In genomic region chr13:5302141-5302540, GRCm38 (mm10) we compare ENCODE assay signal across 12 mouse cellular contexts.
DNase-seq lines count a peak whose midpoint lies in the region; ATAC-seq and TF ChIP-seq lines count a peak whose summit lies in the region.
"Had no signal": no experiment of that assay in that cellular context is flagged by ENCODE, and none has a peak within 500 bp of the region (broad histone marks: within the 10 kb centered on the region; RNA-seq: fewer than 3 reads in every experiment).

No protein-coding gene starts in this region.

- peak; percentile 96 for DNase-seq in heart, adult 11 months
- DNase-seq in heart, postnatal 14 days = no peak
- peak; percentile 28 for DNase-seq in brain, embryonic 14.5 days (ENCODE audit: low read depth)
- peak; percentile 33 to 35 for DNase-seq in heart, postnatal 10 days
- no peak for DNase-seq in testis, postnatal 14 days (ENCODE audit: low spot score)
- DNase-seq: liver, embryonic 13.5 days had no signal

- TF ChIP-seq POLR2A in brain, embryonic 14.5 days (IDR thresholded peaks at IDR 0.05; ENCODE audit: borderline replicate concordance, extremely low read depth, insufficient read depth, insufficient read length, poor library complexity, severe bottlenecking) = no peak

- H3K4me1 ChIP-seq in megakaryocyte, embryonic 14.5 days = peaks cover 10% of the 10 kb centered on the region
- H3K4me1 ChIP-seq: liver, embryonic 13.5 days; stomach, embryonic 15.5 days had no signal

- peak overlapping the region; percentile 40 for H3K4me3 ChIP-seq in megakaryocyte, embryonic 14.5 days (replicated peaks)
- H3K4me3 ChIP-seq: layer of hippocampus, adult 2 months; liver, embryonic 13.5 days; stomach, embryonic 15.5 days had no signal

- no peaks in the 10 kb centered on the region for H3K27me3 ChIP-seq in megakaryocyte, embryonic 14.5 days (replicated peaks)
- H3K27me3 ChIP-seq: liver, embryonic 13.5 days; stomach, embryonic 15.5 days had no signal

- no peaks in the 10 kb centered on the region for H3K9me3 ChIP-seq in megakaryocyte, embryonic 14.5 days
- H3K9me3 ChIP-seq: G1E; liver, embryonic 13.5 days; stomach, embryonic 15.5 days had no signal

- ATAC-seq in megakaryocyte, adult 5-6 weeks (ENCODE audit: poor library complexity, severe bottlenecking) = no peak
- no peak for ATAC-seq in erythroid progenitor cell, adult 5-6 weeks (replicated peaks; ENCODE audit: low FRiP score, poor library complexity, severe bottlenecking)

- intact Hi-C loops in heart, postnatal 14 days (cut with DNase I) = loop anchor here (5.0 kb wide), 1 partner anchor 40 kb away; no protein-coding TSS in a partner anchor
- intact Hi-C loops in heart, postnatal 10 days (cut with DNase I) = no loop called here

- no peak for TF ChIP-seq CTCF in brain, embryonic 14.5 days (IDR thresholded peaks at IDR 0.05; ENCODE audit: borderline replicate concordance, extremely low read depth, insufficient read depth, insufficient read length)

- H3K36me3 ChIP-seq in megakaryocyte, embryonic 14.5 days (replicated peaks; ENCODE audit: low read length) = no peaks in the 10 kb centered on the region
- H3K36me3 ChIP-seq: G1E; liver, embryonic 13.5 days; stomach, embryonic 15.5 days had no signal

Comparison
In these comparisons a context has a peak if more than half of its experiments do, and no peak if none do; other contexts are left out.
1. DNase-seq: peak in heart, adult 11 months (single experiment), brain, embryonic 14.5 days (single experiment) and heart, postnatal 10 days (2 of 2); none in heart, postnatal 14 days (0 of 2) and testis, postnatal 14 days (single experiment).